Mouse (Mus musculus) ovary, adult 10 weeks (tissue): ENCODE data around the gene Trpv2. TPM values are rescaled to one million over a fixed set of nuclear protein-coding genes. Genes with fewer than 3 reads are reported as not detected.

ENCODE experiments used
- polyA plus RNA-seq: library from polyadenylated mRNA; stranded (reverse); fragments of 350-450 nt; fragmentation: Illumina TruSeq; extraction: RNeasy Lipid Tissue Mini Kit (QIAGEN cat#74804); gene quantifications from one replicate; pipeline ENCODE4 v1.2.3, GENCODE M21; 2014

The Trpv2 gene
- 0.26 TPM for polyA plus RNA-seq

DNA sequence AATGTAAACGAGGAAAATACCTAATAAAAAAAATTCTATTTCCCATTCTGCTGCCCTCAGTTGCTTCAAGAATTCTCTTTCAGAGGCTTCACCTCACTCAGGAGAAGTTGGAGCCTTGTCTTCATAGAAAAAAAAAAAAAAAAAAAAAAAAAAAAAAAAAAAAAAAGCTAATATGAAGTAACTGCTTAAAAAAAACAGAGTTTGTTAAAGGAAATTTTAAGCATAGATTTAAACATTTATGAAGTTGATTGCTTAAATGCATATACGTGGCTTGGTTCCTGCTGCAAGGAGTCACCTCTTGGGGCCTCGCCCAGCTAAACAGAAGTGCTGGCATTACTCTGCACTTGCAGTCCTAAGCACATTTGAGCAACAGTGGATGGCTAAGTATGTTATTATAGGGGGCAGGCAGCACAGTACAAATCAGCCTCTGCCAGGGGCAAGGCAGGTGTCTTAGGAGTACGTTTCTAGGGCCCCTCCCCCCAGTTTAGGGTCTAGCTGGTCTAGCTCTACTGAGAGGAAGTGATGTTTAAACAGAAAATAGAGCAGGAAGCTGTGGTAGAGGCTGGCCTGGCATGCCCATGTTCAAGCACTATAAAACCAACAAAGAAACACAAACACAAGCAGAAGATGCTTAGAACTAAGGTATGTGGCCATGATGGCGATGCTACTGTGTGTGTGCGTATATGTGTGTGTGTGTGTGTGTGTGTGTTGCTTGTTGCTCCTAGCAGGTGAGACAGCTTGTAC is at the start of gene Trpv2:
Gene Trpv2 (plus strand): TSS at position 528 of the 744 bp plus-strand sequence.

DNA sequence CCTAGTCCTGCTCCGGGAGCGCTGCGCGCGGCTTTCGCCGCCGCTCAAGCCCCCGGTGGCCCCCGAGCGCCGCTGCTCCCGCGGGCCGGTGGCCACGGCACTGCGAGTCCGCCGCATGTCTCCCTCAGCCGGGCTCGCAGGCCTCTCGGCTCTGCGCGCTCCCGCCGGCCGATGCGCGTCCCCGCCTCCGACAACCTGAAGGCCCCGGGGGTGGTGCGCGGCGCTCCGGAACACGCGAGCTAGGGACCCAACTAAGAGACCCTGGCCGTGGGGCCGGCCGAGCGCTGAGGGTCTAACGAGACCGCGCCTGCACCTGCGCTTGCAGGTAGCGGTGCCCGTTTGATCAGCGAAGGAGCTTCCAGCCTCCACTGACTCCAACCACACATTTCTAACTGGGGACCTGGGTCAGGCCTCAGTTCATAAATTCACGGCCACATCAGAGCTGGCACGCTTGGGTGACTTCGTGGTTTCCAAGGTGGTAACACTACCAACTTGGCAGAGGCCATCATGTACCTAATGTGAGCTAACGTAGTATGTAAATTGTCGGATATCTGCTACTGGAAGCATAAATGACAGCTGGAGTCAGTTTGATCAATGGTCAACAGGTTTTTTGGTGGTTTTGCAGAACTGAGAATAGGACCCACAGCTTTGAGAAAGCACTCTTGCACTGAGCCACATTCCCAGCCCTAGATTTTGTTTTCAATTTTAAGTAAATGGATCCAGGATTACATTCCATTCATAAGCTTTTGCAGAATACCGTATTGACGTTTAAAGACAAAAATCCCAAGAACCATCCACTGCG is 35.0 kb upstream of the Trpv2 start, which contains the start of gene Cenpv:
Gene Cenpv (minus strand): TSS at position 173 of the 802 bp plus-strand sequence.

DNA sequence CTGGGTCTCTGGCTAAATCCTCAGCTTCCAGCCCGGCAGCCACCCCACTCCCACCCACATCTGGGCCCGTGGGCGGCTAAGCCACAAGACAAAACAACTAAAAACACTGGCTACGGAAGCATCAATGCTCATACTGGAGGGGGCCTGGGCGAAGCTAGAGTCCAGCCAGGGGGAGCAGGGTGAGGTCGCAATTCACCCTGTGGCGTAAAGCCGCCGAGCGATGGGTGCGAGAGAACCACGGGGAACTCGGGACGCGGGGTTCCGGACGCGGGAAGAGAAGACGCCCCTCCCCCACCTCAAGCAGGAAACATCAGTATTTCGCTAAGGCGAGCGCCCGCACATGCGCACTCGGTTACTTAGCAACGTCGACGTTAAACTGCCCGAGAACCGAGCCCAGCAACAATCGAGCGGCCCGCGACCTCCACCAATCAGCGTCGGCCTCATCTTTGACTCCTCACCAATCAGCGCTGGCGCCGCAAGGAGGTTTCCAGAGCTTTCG is 23.5 kb upstream of the Trpv2 start, which contains the start of gene Ubb:
Gene Ubb (plus strand): TSS at position 445 of the 499 bp plus-strand sequence.

DNA sequence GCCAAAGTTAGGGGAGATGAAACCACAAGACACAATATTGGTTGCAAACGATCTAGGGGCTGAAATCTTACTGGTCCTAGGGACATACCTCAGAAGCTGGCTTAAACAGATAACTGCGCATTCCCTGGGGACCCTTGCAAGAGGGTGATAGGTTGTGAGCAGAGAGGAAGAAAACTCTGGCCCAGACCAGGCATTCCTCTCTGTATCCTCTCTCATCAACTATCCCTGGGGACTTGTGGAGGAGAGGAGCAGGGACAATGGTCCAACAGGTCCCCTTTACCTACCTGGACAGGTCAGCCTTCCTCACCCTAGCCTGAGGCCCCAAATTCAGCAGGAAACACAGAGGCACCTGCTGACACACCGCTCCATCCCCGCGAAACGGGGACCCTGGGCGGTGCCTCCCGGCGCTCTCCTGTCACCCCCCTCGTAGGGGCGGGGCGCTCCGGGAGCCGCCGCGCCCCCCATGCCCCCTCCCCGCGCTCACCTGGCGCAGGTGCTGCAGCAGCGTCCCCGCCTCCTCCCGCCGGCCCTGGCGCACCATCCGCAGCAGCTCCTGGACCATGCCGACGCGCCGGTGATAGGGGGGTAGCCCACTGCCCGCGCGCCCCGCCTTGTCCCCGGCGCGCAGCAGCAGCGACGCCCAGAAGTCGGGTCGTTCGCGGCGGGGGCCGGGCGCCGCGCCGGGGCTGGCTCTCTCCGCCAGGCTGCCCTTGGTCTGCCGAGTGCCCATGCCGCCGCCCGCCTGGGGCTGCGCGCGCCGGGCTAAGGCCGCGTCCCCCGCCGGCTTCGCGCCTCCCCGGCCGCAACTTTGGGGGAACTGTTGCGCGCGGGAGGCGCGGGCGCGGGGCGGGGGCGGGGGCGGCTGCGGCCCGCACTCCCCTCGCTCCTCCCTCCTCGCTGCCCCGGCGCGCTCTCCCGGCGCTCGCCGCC is 73.6 kb downstream of the Trpv2 start, which contains the start of gene Lrrc75a:
Gene Lrrc75a (minus strand): TSS at position 863 of the 930 bp plus-strand sequence.

DNA sequence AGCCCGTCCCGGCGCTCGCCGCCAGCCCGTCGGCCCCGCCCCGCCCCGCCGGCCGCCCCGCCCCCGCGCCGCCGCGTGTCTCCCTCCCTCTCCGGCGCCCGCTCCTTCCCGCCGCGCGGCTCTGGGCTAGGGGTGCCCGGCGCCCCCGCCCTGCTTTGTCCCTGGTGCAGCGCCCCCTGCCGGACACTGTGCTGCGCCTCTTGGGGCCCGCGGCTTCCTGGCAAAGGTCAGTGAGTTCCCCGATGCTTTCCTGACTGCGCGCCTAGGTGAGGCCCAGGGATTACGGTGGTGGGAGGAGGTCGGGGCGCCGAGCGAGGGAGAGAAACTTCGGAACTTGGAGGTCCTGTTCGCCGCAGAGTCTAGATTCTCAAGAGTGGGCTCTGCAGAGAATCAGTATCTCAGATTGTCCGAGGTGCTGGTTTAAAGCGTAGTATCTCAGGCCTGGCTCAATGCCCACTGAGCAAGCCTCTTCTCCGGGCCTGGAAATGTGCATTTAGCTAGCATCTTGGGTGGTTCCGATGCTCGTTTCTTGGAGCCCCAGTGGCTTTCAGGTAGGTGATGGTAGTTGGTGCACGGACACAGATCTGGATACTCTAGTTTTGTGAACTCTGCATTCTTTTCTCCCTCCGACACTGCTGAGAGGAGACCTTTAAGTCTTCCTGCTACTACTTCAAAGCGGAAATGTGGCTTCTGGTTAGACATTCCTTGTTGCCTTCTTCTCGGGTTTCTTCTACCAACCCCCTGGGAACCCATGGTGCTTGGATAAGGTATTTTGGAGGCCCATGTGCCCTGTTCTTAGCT is 74.5 kb downstream of the Trpv2 start, which contains the start of gene Mmgt2:
Gene Mmgt2 (plus strand): TSS at position 74 of the 801 bp plus-strand sequence.

Other genes with a start within 250 kb of the Trpv2 start
- gene Pigl, start 116.0 kb upstream of the Trpv2 start, polyA plus RNA-seq = 3.3 TPM
- gene Ncor1, start 115.9 kb upstream of the Trpv2 start, polyA plus RNA-seq = 382 TPM
- gene Cenpv, start 35.2 kb upstream of the Trpv2 start, polyA plus RNA-seq = 25.1 TPM
- gene Ubb, start 23.3 kb upstream of the Trpv2 start, polyA plus RNA-seq = 32.7 TPM
- gene Lrrc75a, start 74.0 kb downstream of the Trpv2 start, polyA plus RNA-seq = 30.0 TPM
- gene Mmgt2, start 74.2 kb downstream of the Trpv2 start, polyA plus RNA-seq = 27.8 TPM
- gene Zfp287, start 157.4 kb downstream of the Trpv2 start, polyA plus RNA-seq = 5.9 TPM
- not detected for gene Gm10428, start 178.6 kb downstream of the Trpv2 start, polyA plus RNA-seq
- 7.2 TPM for gene Zfp286, start 215.0 kb downstream of the Trpv2 start, polyA plus RNA-seq
- 3.5 TPM for gene Trim16, start 245.7 kb downstream of the Trpv2 start, polyA plus RNA-seq